Mouse (Mus musculus) MN1 (cell line): Measurements from ENCODE around the gene Tamm41.
A peak's percentile ranks its signal among the peaks of the same experiment; 100 is the strongest.

Experiments
- DNase-seq: peaks from one replicate; pipeline ENCODE4 v3.0.0-alpha.2; 2016; ENCODE audit warnings: low spot score

Gene Tamm41

GRCm38 (mm10) chr6:115037103-115038094 lies at the start of gene Tamm41:
Tamm41 (minus strand) TSS chr6:115037876.
- peak; percentile 90 for DNase-seq

- no peak for DNase-seq
Observed at GRCm38 (mm10) chr6:115085274-115085841, 47.7 kb upstream of the Tamm41 start.

GRCm38 (mm10) chr6:115076781-115077575 lies 39.3 kb upstream of the Tamm41 start:
- no peak for DNase-seq

- peak; percentile 94 for DNase-seq
Observed at GRCm38 (mm10) chr6:115072024-115072423, 34.3 kb upstream of the Tamm41 start.

GRCm38 (mm10) chr6:115065411-115066241 lies 27.9 kb upstream of the Tamm41 start:
- no peak for DNase-seq

GRCm38 (mm10) chr6:115062605-115063350 lies 25.1 kb upstream of the Tamm41 start:
- no peak for DNase-seq

GRCm38 (mm10) chr6:115059227-115059626 lies 21.6 kb upstream of the Tamm41 start:
- DNase-seq, result no peak

GRCm38 (mm10) chr6:115056699-115057098 lies 19.0 kb upstream of the Tamm41 start:
- peak; percentile 58 for DNase-seq

GRCm38 (mm10) chr6:115055440-115055839 lies 17.8 kb upstream of the Tamm41 start:
- DNase-seq, result no peak

GRCm38 (mm10) chr6:115051586-115052197 lies 14.0 kb upstream of the Tamm41 start:
- no peak for DNase-seq

- peak; percentile 60 for DNase-seq
Observed at GRCm38 (mm10) chr6:115049015-115049414, 11.3 kb upstream of the Tamm41 start.

- no peak for DNase-seq
Observed at GRCm38 (mm10) chr6:115047816-115048215, 10.1 kb upstream of the Tamm41 start.

GRCm38 (mm10) chr6:115046064-115046463 lies 8.4 kb upstream of the Tamm41 start:
- DNase-seq, result no peak

GRCm38 (mm10) chr6:115044709-115045108 lies 7.0 kb upstream of the Tamm41 start:
- no peak for DNase-seq

- no peak for DNase-seq
Observed at GRCm38 (mm10) chr6:115043657-115044500, 6.2 kb upstream of the Tamm41 start.

- no peak for DNase-seq
Observed at GRCm38 (mm10) chr6:115042609-115043008, 4.9 kb upstream of the Tamm41 start.

- DNase-seq, result no peak
Observed at GRCm38 (mm10) chr6:115033441-115033840, 4.2 kb downstream of the Tamm41 start.

- DNase-seq, result peak; percentile 24
Observed at GRCm38 (mm10) chr6:115030098-115030497, 7.6 kb downstream of the Tamm41 start.

GRCm38 (mm10) chr6:115029248-115029647 lies 8.4 kb downstream of the Tamm41 start:
- peak; percentile 69 for DNase-seq
